Mouse (Mus musculus): Measurements from ENCODE around the gene Ehd3.

Ehd3 gene

DNA sequence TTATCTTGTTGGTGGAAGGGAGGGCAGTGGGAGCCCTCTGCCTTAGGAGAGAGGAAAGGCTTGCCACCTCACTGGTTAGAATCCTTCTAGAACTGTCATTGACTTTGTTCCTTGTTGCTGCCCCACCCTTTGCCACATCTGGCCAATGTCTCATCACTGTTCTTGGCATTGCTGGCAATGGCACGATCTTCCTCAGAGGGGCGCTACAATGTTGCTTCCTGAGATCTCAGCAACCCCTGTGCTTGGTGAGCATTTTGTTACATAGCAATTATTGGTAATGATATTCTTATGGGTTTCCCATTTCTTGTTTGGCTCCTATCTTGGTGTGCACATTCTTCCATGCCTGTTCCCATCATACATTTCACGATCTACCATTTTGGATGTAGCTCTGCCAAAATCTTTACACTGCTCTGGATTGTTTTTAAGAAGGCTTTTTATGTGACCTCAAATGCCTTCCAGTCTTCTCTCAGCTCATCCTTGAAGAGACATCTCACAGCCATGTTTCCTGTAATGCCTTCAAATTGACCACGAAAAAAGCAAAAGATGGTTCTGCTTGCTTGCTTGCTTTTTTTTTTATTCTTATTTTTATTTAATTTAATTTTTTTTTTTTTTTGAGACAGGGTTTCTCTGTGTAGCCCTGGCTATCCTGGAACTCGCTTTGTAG, at the start of gene Ehd3:
Ehd3 (plus strand) TSS at position 614 of the 664 bp plus-strand sequence.
- no peak for DNase-seq

DNA sequence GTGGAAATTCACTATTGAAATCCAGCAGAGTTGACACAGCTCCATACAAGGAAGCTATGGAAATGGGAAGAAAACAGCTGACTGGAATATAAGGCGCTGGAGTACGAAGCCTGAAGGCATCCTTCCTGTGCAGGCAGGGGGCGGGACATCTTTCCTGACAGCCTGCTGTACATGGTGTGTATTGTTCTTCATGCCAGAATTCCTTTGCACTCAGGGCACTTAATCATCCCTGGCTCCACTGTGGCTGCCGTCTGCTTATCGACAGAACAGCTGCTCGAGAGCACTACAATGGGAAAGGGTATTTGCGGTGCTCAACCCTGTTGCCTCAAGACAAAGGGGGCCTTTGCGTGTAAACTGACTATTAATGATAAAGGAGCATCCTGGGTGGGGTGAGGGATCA, 33.0 kb upstream of the Ehd3 start:
- peak; percentile 9 for DNase-seq

DNA sequence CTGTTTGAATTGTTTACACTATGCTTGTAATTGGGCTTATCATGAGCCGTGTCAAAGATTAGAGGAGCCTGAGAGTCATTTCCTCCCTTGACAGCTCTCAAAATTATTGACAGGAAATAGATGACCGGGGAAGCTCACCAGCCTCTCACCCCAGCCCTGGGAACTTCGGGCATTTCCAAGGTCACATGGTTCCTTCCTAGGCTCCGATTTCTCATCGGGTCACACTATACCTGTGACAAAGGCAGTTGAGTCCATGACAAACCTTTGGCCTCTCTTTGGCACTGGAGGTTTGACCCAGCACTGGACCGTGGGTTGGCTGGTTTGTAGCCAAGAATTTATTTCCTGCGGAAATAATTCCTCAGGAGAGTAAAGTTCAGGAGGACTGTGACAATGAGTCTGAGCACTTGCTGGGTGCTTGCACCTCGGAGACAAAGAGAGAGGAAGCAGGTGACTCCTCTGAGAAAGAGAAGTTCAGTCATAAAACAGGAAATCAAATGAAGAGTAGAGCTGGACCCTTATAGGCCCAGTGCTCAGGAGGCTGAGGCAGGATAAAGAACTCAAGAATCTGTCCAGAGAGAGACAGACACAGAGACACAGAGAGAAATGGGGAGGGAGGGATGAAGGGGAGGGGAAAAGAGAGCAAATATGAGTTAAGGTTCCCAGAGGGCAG, 17.2 kb upstream of the Ehd3 start:
- DNase-seq = no peak

DNA sequence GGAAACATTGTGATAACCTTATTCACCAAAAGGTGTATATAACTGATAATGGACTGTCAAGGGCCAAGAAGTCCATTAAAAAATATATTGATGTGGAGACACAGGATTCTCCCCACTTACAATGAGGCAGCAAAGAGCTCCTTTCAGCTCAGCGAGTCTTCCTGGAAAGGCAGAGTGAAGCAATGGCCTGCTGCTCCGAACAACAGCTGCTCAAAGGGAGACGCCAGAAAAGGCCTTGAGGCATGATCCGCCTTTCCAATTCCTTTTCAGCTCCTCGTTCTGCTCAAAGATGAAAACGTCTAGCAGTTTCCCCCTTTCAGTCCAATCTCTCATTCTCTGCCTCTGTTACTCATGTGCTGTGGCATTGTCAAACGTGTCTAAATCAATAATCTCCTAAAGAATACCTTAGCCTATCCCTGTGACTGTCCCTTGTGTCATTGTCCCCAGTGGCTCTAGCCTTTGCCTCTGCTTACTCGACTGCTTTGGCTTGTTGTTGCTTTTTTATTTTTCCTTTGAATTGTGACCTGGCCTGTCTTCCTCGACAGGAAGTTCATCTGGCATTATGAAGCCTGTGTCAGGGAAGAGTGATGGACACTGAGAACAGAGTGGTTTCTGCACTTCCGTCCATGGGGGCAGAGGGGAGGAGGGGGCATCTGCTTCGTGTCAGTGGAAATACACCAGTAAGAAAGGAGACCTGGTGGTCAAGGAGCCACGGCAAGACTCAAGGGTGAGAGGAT, 13.5 kb upstream of the Ehd3 start:
- DNase-seq = no peak

DNA sequence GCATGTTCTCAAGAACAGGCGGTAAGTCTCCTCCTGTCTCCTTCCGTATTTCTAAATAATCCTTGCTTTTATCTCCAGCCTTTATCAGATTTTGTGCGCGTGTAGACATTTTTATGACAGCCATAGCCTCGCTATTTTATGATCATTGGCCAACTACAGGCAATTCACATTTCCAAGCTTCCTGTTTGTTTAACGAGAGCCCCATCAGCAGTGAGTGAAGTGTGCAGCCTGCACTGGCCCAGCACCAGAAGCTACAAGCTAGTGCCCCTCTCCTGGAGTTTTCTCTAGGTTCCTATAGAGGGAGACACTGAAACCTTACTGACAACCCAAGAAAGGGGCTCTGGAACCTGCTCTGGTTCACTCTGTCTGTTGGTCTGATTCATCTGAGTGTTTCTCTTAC, 7.1 kb upstream of the Ehd3 start:
- no peak for DNase-seq

DNA sequence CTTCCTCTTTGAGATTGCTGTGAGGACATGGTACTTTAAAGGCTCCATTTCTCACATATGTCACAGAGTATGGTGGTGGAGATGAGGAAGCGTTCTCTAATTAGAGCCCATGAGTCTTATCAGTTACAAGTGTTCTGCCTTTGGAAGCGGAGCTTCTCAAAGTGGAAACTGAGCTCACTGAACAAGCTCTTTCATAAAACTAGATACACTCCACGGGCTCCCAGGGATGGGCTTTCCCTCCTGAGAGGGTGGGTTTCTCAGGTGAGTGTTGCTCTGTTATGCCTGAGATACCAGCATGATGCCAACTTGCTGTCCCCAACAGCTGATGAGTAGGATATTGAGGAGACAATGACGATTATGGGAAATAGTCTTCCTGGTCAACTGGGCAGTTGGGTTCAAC, 6.2 kb upstream of the Ehd3 start:
- DNase-seq = no peak

DNA sequence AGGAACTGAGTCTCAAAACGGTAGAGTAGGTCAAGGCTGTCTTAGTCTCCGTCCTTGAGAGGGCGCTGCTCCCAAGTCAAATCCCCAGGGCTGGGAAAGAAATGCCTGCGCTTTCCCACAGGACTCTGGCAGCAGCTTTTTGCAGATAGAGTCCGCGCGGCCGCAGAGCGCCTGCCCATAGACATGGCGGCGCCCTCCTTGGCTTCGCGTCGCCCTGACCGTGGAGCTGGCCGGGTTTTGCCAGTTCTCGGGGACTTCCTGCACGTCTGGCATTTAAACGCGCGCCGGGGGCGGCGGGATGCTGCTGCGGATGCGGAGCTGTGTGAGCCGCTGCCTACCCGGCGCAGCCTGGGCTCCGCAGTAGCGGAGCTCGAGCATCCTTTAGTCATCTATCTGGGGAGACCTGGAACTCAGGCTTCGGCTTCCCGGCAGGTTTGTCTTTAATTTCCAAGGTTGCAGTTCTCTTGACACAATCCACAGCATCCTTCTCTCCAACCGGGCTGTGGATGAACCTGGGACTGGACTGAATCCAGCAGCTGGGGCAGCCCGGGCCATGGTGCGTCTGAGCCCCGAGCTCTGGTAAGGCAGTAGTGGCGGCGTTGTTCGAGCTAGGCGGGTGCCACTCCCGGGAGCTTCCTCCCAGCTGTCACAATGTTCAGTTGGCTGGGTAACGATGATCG, 798 bp downstream of the Ehd3 start:
- peak; percentile 97 for DNase-seq

DNA sequence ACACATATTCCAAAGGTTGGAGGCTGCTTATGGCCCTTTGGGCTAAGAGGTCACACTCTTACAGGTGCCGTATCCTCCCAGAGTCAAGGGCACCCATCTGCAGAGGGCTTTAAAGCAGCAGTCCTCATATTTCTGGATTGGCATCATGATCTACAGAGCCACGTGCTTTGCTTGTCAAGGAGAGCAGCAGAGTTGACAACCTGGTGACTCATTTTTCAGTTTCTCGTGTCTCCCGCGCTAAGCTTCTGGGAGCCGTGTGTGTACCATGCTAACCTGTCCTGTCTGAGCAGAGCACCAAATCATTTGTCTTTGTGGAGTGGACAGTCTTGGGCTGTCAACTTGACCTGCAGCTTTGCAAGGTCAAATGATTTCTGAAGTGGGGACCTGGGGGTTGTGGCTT, 2.4 kb downstream of the Ehd3 start:
- DNase-seq = no peak

DNA sequence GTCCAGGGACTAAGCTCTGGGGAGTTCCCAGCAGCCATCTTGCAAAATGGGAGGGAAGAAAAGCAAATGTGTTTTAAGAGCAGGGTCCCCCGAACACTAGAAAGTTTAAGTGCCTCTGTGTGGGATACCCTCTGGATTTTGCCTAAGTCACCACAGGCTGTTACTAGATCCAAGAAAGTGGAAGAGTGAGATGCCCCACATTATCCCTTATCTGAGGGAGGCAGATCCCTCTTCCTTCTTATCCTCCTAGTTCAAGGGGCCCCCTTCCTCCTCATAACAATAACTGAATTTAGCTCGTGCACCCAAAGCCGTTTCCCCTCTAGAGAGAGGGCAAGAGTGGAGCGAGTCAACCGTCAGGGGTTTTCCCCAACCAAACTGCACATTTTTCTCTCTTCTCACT, 3.3 kb downstream of the Ehd3 start:
- no peak for DNase-seq

DNA sequence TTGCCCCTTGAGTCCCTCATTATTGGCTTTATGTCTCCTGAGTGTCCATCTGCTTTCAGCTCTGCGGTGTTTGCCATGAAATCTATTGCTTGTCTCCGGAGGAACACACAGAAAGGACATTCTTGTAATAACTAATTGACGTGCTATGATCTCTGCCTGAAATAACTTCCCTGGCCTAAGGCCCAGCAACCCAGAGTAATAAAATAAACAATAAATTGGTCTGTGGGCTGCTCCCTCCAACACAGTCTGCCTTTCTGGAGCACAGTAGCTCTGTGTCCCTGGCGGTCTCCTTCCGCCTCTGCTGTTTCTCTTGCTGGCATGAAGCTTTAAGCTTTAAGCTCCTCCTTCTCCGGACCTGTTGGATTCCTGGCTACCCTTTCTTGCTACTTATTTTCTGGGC, 4.5 kb downstream of the Ehd3 start:
- DNase-seq = peak; percentile 75

DNA sequence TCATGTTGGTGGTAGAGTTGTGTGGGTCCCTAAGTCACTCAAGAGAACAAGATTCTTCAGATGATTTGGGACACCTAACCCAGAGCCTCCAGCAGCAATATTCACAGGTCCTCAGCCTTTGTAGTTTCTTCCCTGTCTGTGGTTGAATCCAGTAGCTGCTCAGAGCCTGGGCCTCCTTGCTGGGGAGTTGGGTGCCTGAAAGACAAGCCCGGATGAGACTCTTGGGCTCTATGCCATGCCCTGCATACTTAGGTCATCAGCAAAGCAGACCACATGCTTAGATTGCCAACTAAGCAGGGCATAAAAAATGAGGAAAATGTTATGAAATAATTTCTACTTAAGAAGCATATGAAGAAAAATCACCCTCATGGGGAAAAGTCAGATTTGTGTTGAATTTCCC, 6.9 kb downstream of the Ehd3 start:
- no peak for DNase-seq

DNA sequence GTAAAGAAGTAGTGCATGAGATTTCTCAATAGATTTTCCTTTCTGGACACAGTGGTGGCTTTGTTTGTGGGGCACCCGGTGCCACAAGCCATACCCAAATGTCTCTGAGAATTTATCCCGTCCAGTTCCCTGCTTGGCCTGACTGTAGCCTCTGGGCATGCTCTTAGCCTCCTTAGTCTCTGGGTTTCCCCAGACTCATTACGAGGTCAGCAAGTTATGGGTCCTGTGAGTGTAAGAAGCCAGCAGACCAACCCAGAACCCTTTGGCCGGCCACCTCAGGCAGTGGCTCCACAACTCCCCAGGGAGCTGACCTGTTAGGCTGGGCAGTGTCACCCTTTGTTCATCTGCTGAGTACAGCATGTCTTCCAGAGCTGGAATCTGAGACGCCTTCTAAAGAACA, 7.6 kb downstream of the Ehd3 start:
- DNase-seq = no peak

DNA sequence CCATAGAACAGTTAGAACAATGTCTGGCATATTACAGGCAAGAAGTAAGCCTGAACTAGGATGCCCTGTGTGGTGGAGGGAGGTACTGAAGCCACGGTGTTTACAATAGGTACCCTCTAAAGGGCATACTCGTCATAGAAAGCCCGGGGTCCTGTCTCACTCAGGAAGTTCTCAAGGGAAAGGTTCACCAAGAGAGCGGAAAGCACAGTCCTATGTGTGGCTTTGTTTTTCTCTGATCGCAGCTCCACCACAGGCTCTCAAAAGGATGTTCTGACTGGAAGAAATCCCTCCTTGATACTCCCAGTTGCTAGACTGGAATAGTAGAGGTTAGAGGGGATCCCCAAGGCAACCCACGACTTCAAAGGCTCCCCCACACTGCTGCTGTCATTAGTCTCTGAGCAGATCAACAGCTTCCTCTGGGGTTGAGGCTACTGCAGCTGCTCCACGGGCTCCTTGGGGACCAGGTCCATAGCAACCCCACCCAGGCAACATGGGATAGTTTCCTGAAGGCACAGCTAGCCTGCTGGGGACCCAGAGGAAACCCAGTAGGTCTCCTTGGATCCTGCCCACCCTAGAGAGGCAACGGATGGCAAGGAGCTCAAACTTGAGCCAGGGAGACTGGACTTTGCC, 9.2 kb downstream of the Ehd3 start:
- DNase-seq = no peak

DNA sequence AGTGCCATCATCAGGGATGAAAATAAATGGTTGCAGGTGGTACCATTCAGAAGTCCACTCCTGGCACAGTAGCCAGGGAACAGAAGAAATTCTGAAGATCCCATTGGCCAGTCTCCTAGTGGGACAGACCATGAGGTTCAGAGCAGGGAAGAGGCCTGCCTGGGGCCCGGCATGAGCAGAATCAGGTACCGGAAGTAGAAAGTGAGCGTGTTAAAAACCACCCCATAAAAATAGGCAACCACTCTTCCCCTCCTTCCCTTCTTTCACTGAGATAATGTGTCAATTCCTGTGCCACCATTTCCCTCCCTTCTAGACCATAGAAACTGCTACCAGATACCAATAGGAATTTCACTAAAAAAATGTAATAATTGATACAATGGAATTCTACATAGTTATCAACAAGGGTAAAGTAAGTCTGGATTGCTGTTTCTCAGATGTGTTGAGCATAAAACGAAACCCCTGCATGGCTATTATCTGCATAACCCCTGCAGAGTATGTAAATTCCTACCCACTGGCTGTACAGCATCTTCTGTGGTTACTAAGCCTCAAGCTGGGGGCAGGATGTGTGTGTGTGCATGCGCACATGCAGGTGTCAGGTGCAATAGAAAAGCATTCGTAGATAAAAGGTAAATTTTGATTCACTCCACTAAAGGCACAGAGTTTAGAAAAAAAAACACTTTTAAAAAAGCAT, 10.7 kb downstream of the Ehd3 start:
- DNase-seq = no peak

DNA sequence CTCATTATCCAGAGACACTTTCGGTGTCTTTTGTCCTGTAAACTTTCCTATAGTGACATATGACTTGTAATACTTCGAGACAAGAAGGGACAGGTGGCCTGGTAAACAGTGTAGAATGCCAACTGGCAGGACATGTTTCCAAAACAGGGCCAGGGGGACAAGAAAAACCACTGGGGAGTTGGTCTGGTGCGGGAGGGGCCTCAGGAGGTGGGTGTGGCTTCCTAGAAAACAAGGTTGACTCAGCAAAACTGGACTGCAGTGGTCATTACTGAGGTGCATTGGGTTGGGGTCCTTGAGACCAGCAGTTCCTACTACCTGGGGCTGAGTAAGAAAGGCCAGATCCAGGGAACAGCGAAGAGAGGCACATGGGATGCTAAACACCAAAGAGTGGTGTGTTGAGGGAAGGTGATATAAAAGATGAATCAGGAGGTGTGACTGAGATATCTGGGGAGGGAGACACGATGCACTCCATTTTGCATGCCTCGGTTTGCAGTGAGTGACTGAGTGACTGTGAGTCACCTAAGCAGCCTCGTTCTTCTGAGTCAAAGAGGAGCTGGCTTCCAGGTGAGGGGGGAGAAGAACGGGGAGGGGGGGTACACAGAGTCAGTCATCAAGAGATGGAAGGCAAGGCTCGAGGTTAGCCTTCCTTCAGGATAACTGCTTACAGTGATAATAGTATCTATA, 13.9 kb downstream of the Ehd3 start:
- DNase-seq = no peak

DNA sequence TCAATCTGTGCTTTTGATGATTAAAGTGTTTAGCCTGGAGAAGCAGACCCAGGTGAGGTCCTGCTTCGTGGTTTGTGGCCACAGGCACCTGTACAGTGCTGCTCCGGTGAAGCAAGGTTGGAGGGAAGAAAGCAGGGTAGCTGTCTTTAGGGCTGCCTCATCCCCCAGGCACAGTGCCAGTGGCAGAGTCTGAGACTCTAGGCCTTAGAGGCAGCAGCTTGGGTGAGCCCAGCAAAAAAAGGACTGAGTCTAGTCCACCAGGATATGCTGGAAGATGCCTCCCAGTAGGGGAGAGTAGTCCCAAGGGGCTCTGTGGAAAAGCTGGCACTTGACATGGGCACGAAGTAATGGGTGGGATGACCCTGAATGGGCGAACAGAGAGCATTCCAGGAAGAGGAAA, 15.0 kb downstream of the Ehd3 start:
- no peak for DNase-seq

DNA sequence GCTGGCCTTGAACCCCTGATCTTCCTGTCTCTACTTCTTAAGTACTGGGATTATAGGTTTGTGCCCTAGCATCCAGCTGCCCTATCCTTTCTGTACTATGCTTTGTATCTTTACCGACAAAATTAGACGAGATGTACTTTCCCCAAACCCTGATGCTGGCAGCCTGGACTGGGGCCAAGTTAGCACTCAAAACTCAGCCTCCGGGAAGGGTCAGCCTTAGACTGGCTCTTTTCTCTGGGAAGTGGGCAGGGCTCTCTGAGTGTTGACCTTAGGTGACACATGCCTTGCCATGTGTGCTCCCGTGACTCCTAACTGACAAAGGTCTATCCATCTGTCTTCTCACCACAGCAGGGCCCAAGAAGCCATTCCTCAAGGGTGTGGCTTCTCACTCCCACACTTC, 16.8 kb downstream of the Ehd3 start:
- no peak for DNase-seq

DNA sequence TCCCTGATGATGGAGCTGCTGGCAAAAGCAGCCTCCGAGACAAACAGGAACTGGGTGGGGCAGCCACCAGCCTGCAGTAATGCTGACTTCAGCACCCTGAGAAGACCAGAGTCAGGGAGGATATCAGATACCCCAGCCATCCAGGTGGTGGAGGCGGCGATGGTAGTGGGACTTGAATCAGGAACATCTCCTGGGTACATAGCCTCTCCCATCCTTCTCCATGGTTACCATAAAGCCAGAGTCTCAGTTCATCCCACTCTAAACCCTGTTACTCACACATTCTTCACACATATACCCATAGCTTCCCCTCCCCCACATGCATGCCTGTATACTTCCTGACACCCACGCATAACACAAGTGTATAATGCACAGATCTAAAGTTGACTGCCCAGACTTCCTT, 18.3 kb downstream of the Ehd3 start:
- peak; percentile 30 for DNase-seq

DNA sequence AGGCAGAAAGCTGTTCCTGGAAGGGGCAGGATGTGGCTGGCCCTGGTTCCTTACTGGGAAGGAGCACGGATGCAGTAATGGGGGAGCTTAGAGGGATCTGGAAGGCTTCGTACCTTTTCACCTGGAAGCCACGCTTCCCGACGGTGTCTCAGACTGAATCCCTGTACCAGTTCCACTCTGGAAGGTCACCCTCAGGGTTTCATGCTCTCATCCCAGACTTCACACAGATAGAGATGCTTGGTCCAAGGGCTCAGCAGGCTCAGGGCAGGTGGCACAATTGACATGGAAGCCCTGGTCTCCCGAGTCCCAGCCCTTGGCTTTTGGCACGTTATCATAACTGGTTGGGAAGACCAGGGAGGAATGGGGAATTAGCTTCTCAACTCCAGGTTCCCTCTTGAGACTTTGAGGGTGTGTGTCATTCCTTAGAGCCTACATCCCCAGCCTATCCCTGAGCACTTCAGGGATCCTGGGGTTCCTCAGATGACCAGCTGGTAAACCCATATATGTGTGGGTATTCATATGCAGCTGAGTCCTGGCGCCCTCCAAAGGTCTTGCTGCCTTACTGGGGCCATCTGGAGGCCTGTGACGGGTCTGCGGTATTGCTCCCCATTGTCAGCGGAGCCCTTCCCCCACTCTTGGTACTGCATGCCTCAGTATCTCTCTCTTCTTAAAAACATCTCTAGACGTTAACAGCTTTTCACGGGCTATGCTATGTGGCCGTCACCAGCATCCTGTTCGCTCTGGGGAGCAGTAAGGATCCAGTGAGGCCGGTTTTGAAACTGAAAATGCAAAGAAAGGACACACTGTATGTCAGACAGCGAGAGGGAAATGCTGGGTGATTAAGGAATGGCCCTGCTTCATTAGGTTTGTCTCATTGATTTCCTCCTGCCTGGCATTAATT, 19.4 kb downstream of the Ehd3 start:
- no peak for DNase-seq

DNA sequence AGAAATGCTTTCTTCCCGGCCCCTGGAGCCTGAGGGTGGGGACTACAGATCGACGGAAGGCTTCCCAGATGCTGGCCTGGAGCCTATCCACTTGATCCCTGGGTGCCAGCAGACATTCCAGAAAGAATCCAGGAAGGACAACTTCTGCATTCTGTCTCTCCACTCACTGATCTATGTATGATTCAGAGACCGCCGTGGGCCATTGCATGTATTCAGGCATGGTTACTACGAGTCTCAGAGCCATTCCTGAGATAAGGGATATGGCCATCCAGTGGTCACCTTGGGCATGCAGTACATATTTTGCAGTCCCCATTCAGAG, 20.0 kb downstream of the Ehd3 start:
- DNase-seq = no peak

DNA sequence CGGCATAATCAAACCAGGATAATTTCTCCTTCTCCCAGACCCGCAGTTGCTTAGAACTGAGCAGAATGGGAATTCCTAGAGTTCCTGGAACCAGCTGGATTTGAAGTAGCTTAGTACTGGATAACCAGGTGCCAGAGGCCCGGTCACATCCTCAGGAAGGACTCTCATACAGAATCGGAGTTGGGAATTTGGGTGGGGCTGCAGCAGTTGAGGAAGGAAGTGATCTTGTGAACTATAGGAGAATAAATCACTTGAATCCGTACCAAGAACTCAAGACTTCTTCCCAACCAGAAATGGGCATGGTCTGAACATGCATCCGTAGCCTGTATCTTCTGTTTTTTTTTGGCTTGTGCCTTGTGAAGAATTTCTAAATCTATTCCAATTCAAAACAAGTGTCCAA, 22.2 kb downstream of the Ehd3 start:
- no peak for DNase-seq
